Mouse (Mus musculus): ENCODE data around the gene Map2k6. TPM values are rescaled to one million over a fixed set of nuclear protein-coding genes. Genes with fewer than 3 reads are reported as not detected.
A peak's percentile ranks its signal among the peaks of the same experiment; 100 is the strongest.

Gene Map2k6
- total RNA-seq, 2 experiments from 2014 or later, result 11.8 to 15.0 TPM

DNA sequence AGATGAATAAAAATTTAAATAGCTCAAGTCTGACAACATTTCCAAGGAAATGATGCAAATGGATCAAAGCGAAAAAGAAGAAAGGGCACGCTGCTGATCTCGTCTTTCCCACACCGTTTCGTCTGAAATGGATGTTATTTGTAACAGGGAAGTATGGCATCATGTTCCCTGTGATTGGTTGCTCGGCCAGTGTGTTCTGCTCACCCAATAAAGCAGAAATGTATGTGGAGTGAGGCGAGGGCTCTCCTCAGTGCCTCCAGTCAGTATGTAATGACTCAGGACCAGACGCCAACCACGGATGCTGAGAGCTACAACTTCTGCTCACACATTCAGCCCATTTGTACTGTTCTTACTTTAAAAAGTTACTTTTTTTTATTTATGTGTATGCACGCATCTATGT is 164.9 kb downstream of the Map2k6 start:
- DNase-seq, result no peak

DNA sequence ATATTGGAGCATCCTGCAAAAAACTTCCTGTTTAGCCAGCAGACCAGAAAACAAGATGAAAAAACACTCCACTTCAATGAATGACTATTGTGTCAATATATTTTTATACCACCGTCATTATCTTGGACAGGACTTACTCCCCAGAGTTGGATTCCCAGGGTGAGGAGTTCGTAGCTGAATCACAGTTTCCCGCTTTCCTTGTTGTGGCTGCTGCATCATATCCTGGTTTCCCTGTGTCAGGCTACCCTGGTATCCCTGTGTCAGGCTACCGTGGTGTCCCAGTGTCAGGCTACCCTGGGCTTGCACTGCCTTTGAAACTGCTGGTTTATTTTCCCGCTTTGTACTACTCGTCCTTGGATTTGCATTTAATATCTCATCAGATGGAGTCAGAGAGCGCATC is 167.4 kb downstream of the Map2k6 start:
- no peak for DNase-seq

DNA sequence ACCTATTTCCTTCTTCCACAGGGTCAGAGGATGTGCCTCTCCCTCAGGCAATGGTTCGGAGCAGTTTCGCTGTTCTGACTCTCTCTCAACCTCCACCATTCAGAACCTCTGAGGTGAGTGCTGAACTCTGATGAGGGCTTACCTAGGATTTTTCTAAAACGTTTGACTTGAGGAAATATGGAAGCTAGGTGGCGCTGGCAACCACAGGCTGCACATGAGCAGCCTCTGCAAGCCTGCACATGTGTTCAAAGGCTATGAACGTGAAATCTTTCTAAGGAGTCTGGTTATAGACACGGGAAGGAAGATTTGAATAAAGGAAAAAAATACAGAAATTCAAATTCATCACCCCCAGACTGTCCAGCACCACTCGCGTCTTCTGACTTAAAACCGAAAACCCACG is 173.6 kb downstream of the Map2k6 start:
- peak; percentile 61 for DNase-seq

Other genes starting within 250 kb of the Map2k6 start
- 10 to 100 TPM; 11.3 to 12.2 TPM for gene Abca9, start 230.9 kb upstream of the Map2k6 start, total RNA-seq (2021)
- gene Abca6, start 147.3 kb upstream of the Map2k6 start, total RNA-seq (2021), result 1 to 10 TPM; 4.1 to 5.6 TPM
- gene Abca5, start 61.4 kb upstream of the Map2k6 start, total RNA-seq (2021), result 10 to 100 TPM; 12.6 to 13.6 TPM